Mouse (Mus musculus) MEL (cell line): ENCODE data around the gene Zbtb22. TPM values are rescaled to one million over a fixed set of nuclear protein-coding genes. Genes with fewer than 3 reads are reported as not detected.

ENCODE experiments used
- DNase-seq: peaks from one replicate; pipeline ENCODE4 v3.0.0; 2011; ENCODE audit warnings: low read depth, low spot score
- H3K27ac ChIP-seq: 2 replicates; pipeline ENCODE4 v1.5.1; 2012; ENCODE audit warnings: low read depth, mild to moderate bottlenecking, control low read depth, low read length, moderate library complexity; ENCODE audit not compliant: control insufficient read depth
- H3K27me3 ChIP-seq, 2 experiments: fragments of 150-350 bp in 1 of 2; sonication (generic) in 1 of 2; 2 replicates each; pipeline ENCODE4 v1.6.1; 2012; ENCODE audit warnings: low read length in 2 of 2, mild to moderate bottlenecking in 2 of 2, improper control_type of control experiment in 1 of 2, moderate library complexity in 1 of 2; ENCODE audit not compliant: insufficient read depth in 2 of 2, control insufficient read depth in 1 of 2
- H3K36me3 ChIP-seq, 2 experiments: 2 replicates each; pipeline ENCODE4 v1.6.1; 2012 to 2014; ENCODE audit warnings: low read length in 2 of 2, improper control_type of control experiment in 1 of 2, inconsistent platforms in 1 of 2, mild to moderate bottlenecking in 1 of 2; ENCODE audit not compliant: insufficient read depth in 2 of 2, control insufficient read depth in 1 of 2
- H3K4me1 ChIP-seq, 2 experiments: fragments of 150-350 bp in 1 of 2; sonication (generic) in 1 of 2; 2 replicates each; pipeline ENCODE4 v1.6.1; 2012; ENCODE audit warnings: low read length in 2 of 2, improper control_type of control experiment in 1 of 2, mild to moderate bottlenecking in 1 of 2; ENCODE audit not compliant: insufficient read depth in 2 of 2, control insufficient read depth in 1 of 2
- H3K4me3 ChIP-seq, 2 experiments: fragments of 150-350 bp in 1 of 2; sonication (generic) in 1 of 2; 2 replicates each; pipeline ENCODE4 v1.5.1; 2012; ENCODE audit warnings: low read depth in 2 of 2, low read length in 2 of 2, mild to moderate bottlenecking in 2 of 2, moderate library complexity in 2 of 2, control low read depth in 1 of 2, improper control_type of control experiment in 1 of 2; ENCODE audit not compliant: control insufficient read depth in 1 of 2, insufficient read depth in 1 of 2
- H3K79me2 ChIP-seq: 2 replicates; pipeline ENCODE4 v1.6.1; 2012; ENCODE audit warnings: mild to moderate bottlenecking, low read length, moderate library complexity; ENCODE audit not compliant: control insufficient read depth, poor library complexity, insufficient read depth
- H3K9ac ChIP-seq: 2 replicates; pipeline ENCODE4 v1.6.1; 2012; ENCODE audit warnings: low read depth, mild to moderate bottlenecking, control low read depth, low read length, moderate library complexity; ENCODE audit not compliant: control insufficient read depth, poor library complexity, severe bottlenecking
- H3K9me3 ChIP-seq: fragments of 150-350 bp; sonication (generic); replicated peaks from 2 replicates; pipeline ENCODE4 v1.6.1; 2012; ENCODE audit warnings: mild to moderate bottlenecking, low read length, improper control_type of control experiment, moderate library complexity; ENCODE audit not compliant: insufficient read depth
- BHLHE40 ChIP-seq: IDR thresholded peaks from 2 replicates; pipeline ENCODE4 v1.6.1; 2012; ENCODE audit warnings: low read depth, mild to moderate bottlenecking, inconsistent platforms, low read length, improper control_type of control experiment, borderline replicate concordance
- CHD1 ChIP-seq: IDR thresholded peaks from 2 replicates; pipeline ENCODE4 v1.6.1; 2012; ENCODE audit warnings: low read depth, mild to moderate bottlenecking, inconsistent platforms, low read length, improper control_type of control experiment
- CTCF ChIP-seq, 3 experiments: IDR thresholded peaks in 2 of 3; conservative IDR thresholded peaks in 1 of 3; 2 replicates each; pipeline ENCODE4 v1.5.1; 2011 to 2012; ENCODE audit warnings: low read length in 3 of 3, low read depth in 2 of 3, mild to moderate bottlenecking in 2 of 3, improper control_type of control experiment in 1 of 3, inconsistent platforms in 1 of 3, mixed read lengths in 1 of 3, moderate library complexity in 1 of 3; ENCODE audit not compliant: control insufficient read depth in 1 of 3, insufficient read depth in 1 of 3, poor library complexity in 1 of 3, severe bottlenecking in 1 of 3
- EP300 ChIP-seq, 2 experiments: IDR thresholded peaks; 2 replicates each; pipeline ENCODE4 v1.6.1; 2011; ENCODE audit warnings: improper control_type of control experiment in 2 of 2, low read length in 2 of 2, low read depth in 1 of 2, mild to moderate bottlenecking in 1 of 2
- GABPA ChIP-seq: IDR thresholded peaks from 2 replicates; pipeline ENCODE4 v1.6.1; 2012; ENCODE audit warnings: low read depth, mild to moderate bottlenecking, inconsistent platforms, low read length, improper control_type of control experiment, moderate library complexity
- GATA1 ChIP-seq: IDR thresholded peaks from 2 replicates; pipeline ENCODE4 v1.6.1; 2011; ENCODE audit warnings: low read depth, low read length, improper control_type of control experiment
- HCFC1 ChIP-seq: IDR thresholded peaks from 2 replicates; pipeline ENCODE4 v1.6.1; 2012; ENCODE audit warnings: low read depth, mild to moderate bottlenecking, inconsistent platforms, low read length, improper control_type of control experiment, moderate library complexity
- JUND ChIP-seq: IDR thresholded peaks from 2 replicates; pipeline ENCODE4 v1.6.1; 2011; ENCODE audit warnings: low read depth, mild to moderate bottlenecking, improper control_type of control experiment, low read length
- MAX ChIP-seq: IDR thresholded peaks from 2 replicates; pipeline ENCODE4 v1.6.1; 2011; ENCODE audit warnings: low read length, improper control_type of control experiment
- MAZ ChIP-seq: IDR thresholded peaks from 2 replicates; pipeline ENCODE4 v1.6.1; 2012; ENCODE audit warnings: low read depth, mild to moderate bottlenecking, inconsistent platforms, low read length, improper control_type of control experiment
- MEF2A ChIP-seq: IDR thresholded peaks from 2 replicates; pipeline ENCODE4 v1.6.1; 2014; ENCODE audit warnings: low read depth, mild to moderate bottlenecking, inconsistent platforms, low read length, improper control_type of control experiment; ENCODE audit not compliant: poor library complexity, insufficient replicate concordance, severe bottlenecking; ENCODE audit errors: extremely low read depth
- MYB ChIP-seq: IDR thresholded peaks from 2 replicates; pipeline ENCODE4 v1.6.1; 2011; ENCODE audit warnings: mild to moderate bottlenecking, low read depth, low read length, improper control_type of control experiment
- NELFE ChIP-seq: IDR thresholded peaks from 2 replicates; pipeline ENCODE4 v1.6.1; 2011; ENCODE audit warnings: low read depth, low read length, improper control_type of control experiment
- NRF1 ChIP-seq: IDR thresholded peaks from 2 replicates; pipeline ENCODE4 v1.6.1; 2014; ENCODE audit warnings: low read depth, mild to moderate bottlenecking, inconsistent platforms, low read length, improper control_type of control experiment, moderate library complexity; ENCODE audit not compliant: poor library complexity, insufficient read depth, severe bottlenecking
- RAD21 ChIP-seq: IDR thresholded peaks from 2 replicates; pipeline ENCODE4 v1.6.1; 2011; ENCODE audit warnings: mild to moderate bottlenecking, low read depth, low read length, improper control_type of control experiment
- SIN3A ChIP-seq: IDR thresholded peaks from 2 replicates; pipeline ENCODE4 v1.6.1; 2012; ENCODE audit warnings: low read length, improper control_type of control experiment, inconsistent platforms
- SMC3 ChIP-seq: IDR thresholded peaks from 2 replicates; pipeline ENCODE4 v1.6.1; 2011; ENCODE audit warnings: low read depth, low read length, improper control_type of control experiment
- TAL1 ChIP-seq: IDR thresholded peaks from 2 replicates; pipeline ENCODE4 v1.6.1; 2012; ENCODE audit warnings: mild to moderate bottlenecking, inconsistent platforms, low read length, moderate library complexity, mixed read lengths
- TBP ChIP-seq: IDR thresholded peaks from 2 replicates; pipeline ENCODE4 v1.8.0; 2011; ENCODE audit warnings: low read depth, low read length, improper control_type of control experiment
- TCF12 ChIP-seq: IDR thresholded peaks from 2 replicates; pipeline ENCODE4 v1.6.1; 2014; ENCODE audit warnings: low read depth, mild to moderate bottlenecking, inconsistent platforms, low read length, improper control_type of control experiment, moderate library complexity
- UBTF ChIP-seq: IDR thresholded peaks from 2 replicates; pipeline ENCODE4 v1.6.1; 2012; ENCODE audit warnings: low read depth, mild to moderate bottlenecking, inconsistent platforms, low read length, improper control_type of control experiment, moderate library complexity, borderline replicate concordance; ENCODE audit not compliant: insufficient read depth
- USF1 ChIP-seq: IDR thresholded peaks from 2 replicates; pipeline ENCODE4 v1.6.1; 2014; ENCODE audit warnings: low read depth, mild to moderate bottlenecking, inconsistent platforms, low read length, improper control_type of control experiment, moderate library complexity
- USF2 ChIP-seq, 2 experiments: IDR thresholded peaks; 2 replicates each; pipeline ENCODE4 v1.6.1; 2011 to 2012; ENCODE audit warnings: improper control_type of control experiment in 2 of 2, low read length in 2 of 2, borderline replicate concordance in 1 of 2, inconsistent platforms in 1 of 2, low read depth in 1 of 2, mild to moderate bottlenecking in 1 of 2; ENCODE audit not compliant: insufficient read depth in 1 of 2
- ZKSCAN1 ChIP-seq: IDR thresholded peaks from 2 replicates; pipeline ENCODE4 v1.6.1; 2012; ENCODE audit warnings: low read depth, mild to moderate bottlenecking, inconsistent platforms, low read length, improper control_type of control experiment, moderate library complexity
- ZMIZ1 ChIP-seq: IDR thresholded peaks from 2 replicates; pipeline ENCODE4 v1.6.1; 2012; ENCODE audit warnings: low read depth, mild to moderate bottlenecking, inconsistent platforms, low read length, improper control_type of control experiment, moderate library complexity
- polyA plus RNA-seq, 2 experiments: library from polyadenylated mRNA; stranded (reverse) in 1 of 2; unstranded in 1 of 2; fragments of >175 nt in 1 of 2; fragments of >200 nt in 1 of 2; gene quantifications; 2 replicates each; pipeline versions ENCODE4 v1.2.1 to v1.2.4; 2012; ENCODE audit warnings: low replicate concordance in 2 of 2, low read depth in 1 of 2; ENCODE audit not compliant: insufficient read length in 2 of 2, insufficient read depth in 1 of 2, missing spikeins in 1 of 2
- total RNA-seq: library from RNA; depleted of rRNA; stranded (reverse); fragments of 300-350 nt; gene quantifications from 2 replicates; pipeline ENCODE4 v1.2.3, GENCODE M21; 2012

Zbtb22 gene
- total and polyA plus RNA-seq, 3 experiments, result 18.6 to 30.0 TPM; not detected in 1

DNA sequence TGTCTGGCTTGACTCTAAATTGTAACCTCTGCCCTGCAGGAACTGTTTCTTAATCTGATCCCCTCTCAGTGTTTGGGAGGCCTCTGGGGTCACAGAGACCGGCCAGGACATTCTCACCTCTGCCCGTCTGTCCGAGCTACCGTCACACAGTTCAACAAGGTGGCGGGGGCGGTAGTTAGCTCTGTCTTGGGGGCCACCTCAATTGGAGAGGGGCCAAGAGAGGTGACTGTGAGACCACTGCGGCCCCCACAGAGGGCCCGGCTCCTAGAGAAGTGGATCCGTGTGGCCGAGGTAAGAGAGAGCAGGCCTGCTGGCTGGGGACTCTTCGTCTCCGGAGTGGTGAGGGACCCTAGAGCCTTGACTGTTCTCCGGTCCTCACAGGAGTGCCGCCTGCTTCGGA lies 17.3 kb downstream of the Zbtb22 start:
- Histone ChIP-seq H3K27me3 (no peaks in the 10 kb centered on the region), H3K36me3 (peaks cover 0 to 3% of the 10 kb centered on the region in 2 experiments; a peak in 2 of 4 replicates), H3K9ac (no peak overlapping the region)

DNA sequence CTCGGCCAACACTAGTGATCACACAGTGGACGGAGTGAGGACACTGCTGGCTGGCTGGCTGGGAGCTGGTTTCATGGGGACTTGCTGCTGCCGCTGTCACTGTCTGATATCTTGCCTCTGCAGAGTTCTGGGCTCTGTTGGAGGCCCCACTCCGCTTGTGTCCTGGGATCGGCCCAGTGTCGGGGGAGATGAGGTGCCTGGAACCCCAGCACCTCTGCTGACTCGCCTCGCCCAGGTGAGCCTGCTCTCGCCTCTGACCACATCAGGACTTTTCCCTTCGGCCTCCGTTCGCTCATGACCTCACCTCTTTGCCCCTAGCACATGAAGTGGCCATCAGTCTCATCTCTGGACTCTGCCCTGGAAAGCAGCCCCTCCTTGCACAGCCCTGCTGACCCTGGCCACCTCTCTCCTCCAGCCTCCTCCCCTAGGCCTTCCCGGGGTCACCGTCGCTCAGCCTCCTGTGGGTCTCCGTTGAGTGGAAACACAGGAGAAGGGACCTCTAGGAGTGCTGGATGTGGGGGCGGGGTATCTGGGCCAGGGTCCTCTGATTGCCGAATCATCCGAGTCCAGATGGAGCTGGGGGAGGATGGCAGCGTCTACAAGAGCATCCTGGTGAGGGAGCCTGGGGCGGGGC lies 19.8 kb downstream of the Zbtb22 start:
- no peak overlapping the region for H3K27ac ChIP-seq
- H3K4me3 ChIP-seq, result no peak overlapping the region
- peaks cover 0 to 3% of the 10 kb centered on the region in 2 experiments; a peak in 2 of 4 replicates for H3K36me3 ChIP-seq
- TF ChIP-seq NRF1 (no peak), BHLHE40 (no peak), MAZ (no peak), ZKSCAN1 (no peak), MAX (no peak), TCF12 (no peak), TAL1 (no peak), USF1 (no peak), MYB (no peak), CHD1 (no peak), ZMIZ1 (no peak), GATA1 (no peak), UBTF (no peak), USF2 (IDR thresholded peaks at IDR 0.05; ENCODE audit: borderline replicate concordance in 1 of 2, insufficient read depth in 1 of 2, low read depth in 1 of 2, low read length in 2 of 2) (no peak), CTCF (IDR thresholded peaks at IDR 0.05 in 2 of 3, conservative IDR thresholded peaks at IDR 0.05 in 1 of 3; ENCODE audit: control insufficient read depth in 1 of 3, insufficient read depth in 1 of 3, low read depth in 2 of 3, low read length in 3 of 3, poor library complexity in 1 of 3, severe bottlenecking in 1 of 3) (no peak), SIN3A (no peak), EP300 (IDR thresholded peaks at IDR 0.05; ENCODE audit: low read depth in 1 of 2, low read length in 2 of 2) (no peak), MEF2A (no peak), RAD21 (no peak)
- TF ChIP-seq, all 39 proteins: peak for 0
- H3K27me3 ChIP-seq, result no peaks in the 10 kb centered on the region
- H3K9ac ChIP-seq, result no peak overlapping the region
- peaks cover 0 to 7% of the 10 kb centered on the region in 2 experiments; a peak in 3 of 4 replicates for H3K4me1 ChIP-seq
- peaks cover 13% of the 10 kb centered on the region for H3K79me2 ChIP-seq
- DNase-seq, result no peak
- no peaks in the 10 kb centered on the region for H3K9me3 ChIP-seq

More for the DNA sequence above, 17.3 kb downstream of the Zbtb22 start:
- Histone ChIP-seq H3K27ac (no peak overlapping the region), H3K79me2 (peaks cover 21% of the 10 kb centered on the region), H3K4me1 (peaks cover 0 to 7% of the 10 kb centered on the region in 2 experiments; a peak in 2 of 4 replicates), H3K4me3 (no peak overlapping the region), H3K9me3 (no peaks in the 10 kb centered on the region)
- TF ChIP-seq SMC3, result no peak
- TF ChIP-seq JUND, result no peak
- TF ChIP-seq NELFE, result no peak
- no peak for TF ChIP-seq HCFC1
- no peak for TF ChIP-seq GABPA
- no peak for TF ChIP-seq NRF1
- TF ChIP-seq TBP, result no peak
- TF ChIP-seq EP300 (IDR thresholded peaks at IDR 0.05; ENCODE audit: low read depth in 1 of 2, low read length in 2 of 2), result no peak
- no peak for DNase-seq
